Mouse (Mus musculus) kidney, postnatal 4 days (tissue): ENCODE measurements at regions not wholly inside any gene's neighbourhood (a gene's known extent, or its start where the extent isn't known, plus 50 kb on each side); places are given as distances from the start of the nearest gene placed in this dataset.
A peak's percentile ranks its signal among the peaks of the same experiment; 100 is the strongest.

Source experiments
- DNase-seq, 2 experiments: peaks; one replicate each; pipeline ENCODE4 v3.0.0; 2021; ENCODE audit warnings: mixed read lengths in 2 of 2

DNA sequence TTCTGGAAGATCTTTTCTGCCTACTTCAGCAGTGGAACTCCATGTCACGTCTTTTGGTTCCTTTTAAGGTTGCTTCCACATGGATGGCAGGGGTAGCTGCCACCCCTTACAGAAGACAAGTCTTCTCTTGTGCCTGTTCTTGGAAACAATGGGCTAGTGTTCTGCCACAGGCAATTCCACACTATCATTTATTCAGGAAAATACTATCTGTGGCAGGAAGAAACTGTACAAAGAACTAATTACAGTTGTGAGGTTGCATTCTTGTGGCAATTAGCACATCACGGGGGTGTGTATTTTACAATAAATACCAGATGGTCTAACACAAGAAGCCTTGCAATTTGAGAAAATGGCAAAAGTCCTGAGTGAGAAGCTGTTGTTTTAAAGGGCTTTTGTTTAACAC lies 489.8 kb downstream of the Ccdc50 start:
- DNase-seq: no peak

DNA sequence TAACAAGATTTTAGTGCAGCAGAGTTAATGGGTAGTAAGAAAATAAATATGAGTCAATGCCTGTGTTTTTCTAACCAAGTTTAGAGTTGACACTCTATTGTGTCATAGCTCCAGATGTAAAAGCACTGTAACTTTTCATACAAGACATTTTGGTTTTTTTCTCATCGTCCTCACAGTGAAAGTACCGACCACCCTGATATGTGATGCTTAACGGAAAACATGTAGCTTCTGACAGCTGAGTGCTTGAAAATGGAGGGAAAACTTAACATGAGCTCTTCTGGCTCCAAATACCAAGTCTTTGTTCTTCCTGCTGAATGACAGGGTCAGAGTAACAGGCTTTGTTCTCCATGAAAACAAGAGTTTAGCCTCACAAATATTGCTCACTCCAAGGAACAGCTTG lies 490.3 kb downstream of the Ccdc50 start:
- no peak for DNase-seq

DNA sequence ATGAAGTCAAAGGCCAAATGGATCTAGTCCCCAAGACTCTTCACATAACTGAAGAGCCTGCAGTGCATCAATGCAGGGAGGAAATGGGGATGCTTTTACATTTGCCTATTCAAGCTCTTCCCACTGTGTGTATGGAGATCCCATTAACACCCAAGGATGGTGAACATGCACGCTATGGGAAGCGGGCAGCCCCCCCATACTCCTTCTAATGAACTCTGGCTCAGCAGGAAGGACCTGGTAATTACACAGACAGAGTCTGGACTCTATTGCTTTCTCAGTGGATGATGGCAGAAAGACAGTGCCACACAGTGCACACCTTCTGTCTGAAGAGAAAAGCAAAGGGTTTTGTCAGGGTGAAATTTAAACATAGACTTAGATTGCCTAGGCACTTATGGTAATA lies 495.7 kb downstream of the Ccdc50 start:
- DNase-seq: no peak

DNA sequence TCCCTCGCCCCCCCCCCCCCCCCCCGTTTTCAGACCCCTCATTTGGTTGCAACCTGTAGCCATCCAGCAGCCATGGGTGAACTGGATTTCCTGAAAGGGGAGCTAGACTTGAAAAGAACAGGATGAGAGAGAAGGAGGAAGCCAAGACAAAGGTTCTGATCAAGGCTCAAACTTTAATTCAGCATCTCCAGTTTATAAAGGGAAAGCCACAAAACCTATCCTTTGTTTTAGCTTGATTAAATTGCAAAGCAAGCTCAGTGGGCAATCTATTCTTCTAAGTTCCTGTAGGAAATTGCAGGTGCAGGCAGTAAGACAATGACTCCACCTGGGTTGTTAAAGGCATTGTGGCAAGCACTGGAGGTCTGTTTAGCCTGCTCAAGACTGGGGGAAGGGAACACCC lies 517.4 kb downstream of the Ccdc50 start:
- no peak for DNase-seq

DNA sequence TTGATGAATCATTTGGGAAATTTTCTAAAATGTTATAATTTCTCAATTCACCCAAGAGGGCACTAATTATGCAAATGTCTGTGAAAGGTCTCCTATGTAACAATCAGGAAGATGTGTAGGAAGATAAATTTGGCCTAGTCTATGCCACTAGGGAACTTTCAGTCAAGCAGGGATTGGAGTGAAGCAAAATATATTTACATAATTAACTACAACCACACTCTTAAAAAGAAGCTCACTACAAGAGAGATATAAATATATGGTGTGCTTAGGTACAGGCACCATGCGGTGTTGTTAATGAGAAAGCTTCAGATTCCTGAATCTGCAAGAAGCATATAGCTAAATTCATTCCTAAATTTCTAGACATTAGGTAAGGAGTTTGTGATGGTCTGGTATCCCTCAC lies 526.8 kb downstream of the Ccdc50 start:
- DNase-seq: no peak

DNA sequence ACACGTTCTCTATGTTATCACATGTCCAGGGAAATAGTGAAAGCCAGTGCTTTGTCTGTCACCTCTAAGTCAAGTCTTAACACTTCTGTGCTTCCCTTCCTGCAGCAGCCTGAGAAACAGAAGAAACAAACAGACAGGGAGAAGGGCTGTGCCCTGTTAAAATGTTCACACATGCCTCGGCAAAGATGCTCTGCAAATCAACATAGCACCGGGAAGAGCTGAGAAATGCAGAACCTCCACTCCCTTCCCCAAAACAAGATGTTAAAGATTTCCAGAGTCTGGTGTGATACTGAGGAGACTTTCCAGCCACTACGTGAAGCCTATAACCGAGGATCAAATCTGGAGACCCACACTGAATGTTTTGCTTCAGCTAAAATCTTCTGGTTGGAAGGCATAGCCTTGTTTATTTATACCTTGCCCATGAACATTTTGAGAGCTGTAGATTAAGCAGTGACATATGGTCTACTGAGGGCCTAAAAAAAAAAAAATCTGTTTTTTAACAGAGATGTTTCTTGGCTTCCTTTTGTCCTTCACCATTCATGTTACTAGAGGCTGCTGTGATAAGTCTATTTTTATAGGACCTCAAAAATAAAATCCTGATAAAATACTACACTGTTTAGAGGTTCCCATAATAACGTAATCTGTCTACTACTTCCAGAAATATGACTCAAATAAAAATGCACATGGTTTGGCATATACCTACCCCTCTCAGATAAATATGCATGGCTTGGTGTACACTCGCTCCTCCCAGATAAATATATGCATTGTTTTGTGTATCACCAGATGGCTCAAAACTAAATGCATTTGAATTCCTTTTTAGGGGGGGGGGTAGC lies 537.1 kb downstream of the Ccdc50 start:
- DNase-seq: peak in 1 of 2 experiments; percentile 2

DNA sequence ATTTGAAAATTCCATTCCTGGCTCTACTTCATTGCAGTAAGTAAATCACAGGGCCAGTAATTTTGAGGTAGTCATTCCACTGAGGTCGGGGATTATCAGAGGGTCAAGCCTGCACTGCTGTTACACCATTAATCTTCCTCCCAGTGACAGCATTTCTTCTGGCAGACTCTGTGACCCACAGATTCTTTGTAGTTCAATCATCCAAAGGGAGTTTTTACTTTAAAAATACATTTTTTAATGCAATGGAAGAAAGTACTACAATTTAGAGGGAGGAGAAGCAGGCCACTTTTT lies 537.6 kb downstream of the Ccdc50 start:
- peak; percentile 8 to 9 for DNase-seq

DNA sequence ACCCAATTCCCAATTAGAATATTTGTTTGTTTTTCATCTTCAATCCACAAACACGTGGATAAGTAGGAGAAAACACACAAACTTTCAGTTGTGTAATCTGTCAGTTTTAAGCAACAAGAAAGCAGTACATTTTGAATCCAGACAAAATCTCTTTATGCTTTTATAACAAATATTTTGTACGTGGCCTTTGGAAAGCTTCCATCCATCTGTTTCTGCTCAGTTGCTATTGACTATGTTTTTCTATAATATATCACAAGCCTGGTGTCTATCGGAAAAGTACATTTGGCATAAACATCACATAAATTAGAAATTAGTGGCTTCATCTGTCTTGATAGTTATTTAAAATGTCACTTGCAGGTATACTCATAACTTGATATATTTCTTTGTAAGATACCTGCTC lies 560.6 kb downstream of the Ccdc50 start:
- DNase-seq: no peak

DNA sequence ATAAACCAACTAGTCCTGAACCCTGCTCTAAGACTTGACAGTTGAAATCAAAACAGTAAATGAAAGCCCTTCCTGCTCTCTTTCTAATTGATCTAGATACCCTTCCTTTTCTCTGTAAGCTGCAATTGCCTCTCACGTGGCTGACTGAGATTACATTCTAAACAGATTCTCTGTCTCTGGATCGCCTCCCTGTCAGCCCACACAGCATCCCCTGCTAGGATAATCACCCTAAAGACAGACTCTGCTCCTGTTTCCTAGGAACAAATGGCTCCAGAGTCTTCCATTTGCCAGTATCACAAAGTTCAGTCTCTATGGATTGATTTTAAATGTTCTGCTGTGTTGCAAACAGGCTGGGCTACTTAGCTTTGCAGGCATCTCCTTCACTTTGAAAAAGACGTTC lies 561.1 kb downstream of the Ccdc50 start:
- no peak for DNase-seq

DNA sequence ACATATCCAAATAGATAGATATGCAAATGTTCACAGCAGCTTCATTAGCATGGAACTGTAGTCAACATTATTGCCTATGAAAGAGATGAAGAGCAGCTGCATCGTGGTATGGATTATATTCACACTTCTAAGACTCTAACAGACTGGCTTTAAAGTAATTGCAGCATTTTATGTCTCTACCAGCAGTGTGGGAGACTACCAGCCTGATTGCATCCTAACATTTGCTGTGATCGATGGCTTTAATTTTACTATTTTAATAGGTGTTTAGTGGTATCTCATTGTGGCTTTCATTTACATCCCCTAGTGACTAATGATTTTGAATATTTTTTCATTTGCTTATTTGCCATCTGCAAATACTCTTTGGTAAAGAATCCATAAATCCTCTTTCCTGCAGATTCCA lies 574.1 kb downstream of the Ccdc50 start:
- DNase-seq: no peak

DNA sequence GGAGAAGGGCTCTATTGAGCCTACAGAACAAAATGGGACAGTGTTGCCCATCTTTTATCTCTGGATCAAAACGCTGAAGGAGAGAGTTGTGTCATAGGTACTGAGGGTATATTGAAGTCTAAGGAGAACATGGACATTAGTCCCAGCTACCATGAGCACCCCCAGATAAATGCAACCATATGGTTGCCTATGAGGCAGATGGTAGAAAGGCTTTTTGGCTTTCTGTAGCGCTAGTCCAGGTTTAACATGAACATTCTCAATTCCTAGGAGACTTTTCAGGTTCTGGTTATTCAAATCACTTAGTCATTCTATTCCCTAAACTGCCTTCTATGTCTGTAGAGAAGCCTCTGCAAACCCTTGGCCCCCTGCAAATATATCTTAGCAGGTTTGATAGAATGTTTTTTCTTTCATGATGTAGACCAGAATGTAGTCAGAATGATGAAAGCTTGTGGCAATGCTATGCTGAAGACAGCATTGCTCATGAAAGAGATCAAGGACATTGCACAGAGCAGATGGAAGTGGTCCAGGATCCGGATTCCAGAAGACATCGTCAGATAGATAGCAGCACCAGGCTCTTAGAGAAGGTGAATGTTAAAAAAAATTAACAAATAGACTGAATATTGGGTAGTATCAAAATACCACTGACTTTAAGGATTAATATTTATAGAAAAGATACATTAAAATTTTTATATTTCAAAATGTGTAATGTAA lies 590.2 kb downstream of the Ccdc50 start:
- no peak for DNase-seq

DNA sequence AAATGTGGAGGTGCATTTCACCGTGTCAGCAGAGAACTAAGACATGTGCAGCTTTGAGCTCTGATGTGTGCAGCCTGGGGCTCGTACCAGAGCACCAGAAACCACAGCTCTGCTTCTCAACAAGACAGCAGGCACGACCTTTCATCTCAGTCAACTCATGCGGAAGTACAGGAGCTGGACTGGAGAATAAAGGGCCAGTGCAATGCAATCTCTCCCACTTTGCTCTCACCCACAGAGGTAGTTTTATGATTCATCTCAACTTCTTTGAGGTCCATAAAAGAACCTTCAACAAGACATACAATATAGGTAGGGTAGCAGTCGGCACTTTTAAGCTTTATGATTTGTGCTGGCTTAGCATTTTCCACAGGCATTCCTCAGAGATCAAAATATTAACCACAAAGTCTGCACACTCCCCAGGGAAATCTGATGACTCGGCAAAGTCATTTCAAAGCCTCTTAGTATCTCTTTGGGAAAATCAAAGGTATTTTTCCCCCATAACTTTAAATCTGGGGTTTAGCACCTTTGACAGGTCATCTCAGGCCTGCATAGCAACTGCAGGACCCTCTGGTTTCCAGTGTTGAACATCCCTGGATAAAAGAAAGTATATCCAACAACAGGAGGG lies 626.7 kb downstream of the Ccdc50 start:
- DNase-seq: no peak

DNA sequence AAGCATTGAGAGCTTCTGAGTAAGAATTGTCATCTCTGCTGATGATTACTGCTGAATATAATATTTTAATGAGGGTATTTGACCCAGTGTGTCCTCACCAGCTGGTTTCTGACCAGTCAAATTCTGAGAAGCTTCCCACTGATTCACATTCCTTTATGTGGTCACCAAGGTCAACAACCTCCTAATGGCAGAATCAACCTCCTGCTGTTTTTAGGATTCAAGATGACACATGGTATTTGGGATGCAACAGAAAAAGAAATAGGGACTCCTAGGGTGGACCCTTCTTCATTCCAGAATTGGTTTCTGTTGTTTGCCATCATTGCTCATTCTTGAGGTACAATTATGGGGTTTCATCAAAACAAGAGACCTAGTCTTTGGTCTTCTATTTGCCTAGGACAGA lies 629.6 kb downstream of the Ccdc50 start:
- no peak for DNase-seq

DNA sequence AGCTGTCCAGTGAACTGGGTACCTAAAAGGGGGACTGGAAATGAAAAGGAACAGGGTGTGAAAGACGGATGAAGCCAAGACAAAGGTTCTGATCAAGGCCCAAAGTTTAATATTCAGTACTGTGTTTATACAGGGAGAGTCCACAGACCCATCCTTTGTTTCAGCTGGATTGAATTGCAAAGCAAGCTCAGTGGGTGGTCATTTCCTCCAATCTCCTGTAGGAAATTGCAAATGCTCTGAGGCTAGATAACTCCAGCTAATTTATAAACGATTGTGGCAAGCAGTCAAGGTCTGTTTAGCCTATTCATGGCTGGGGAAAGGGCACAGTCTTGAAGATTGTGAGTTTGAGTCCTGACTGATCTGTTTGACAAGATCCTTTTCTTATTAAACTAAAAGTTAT lies 650.3 kb downstream of the Ccdc50 start:
- no peak for DNase-seq

DNA sequence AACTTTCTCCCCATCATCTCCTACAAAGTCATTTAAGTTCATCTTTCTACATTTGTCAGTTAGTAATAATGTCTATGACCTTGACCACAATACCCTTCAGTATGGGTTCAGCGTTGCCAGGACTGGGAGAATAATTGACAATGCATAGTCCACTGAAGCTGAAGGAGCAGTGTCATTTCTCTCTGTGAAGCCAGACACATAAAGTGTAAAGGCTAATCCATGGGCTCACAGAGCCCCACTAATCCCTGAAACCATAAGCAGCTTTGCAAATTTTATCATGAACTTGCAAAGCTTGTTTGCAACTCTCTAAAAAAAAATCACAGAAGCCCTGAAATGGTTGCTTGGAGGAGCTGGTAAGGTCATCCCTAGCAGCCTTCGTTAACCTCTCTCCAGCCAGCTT lies 654.4 kb downstream of the Ccdc50 start:
- no peak for DNase-seq

DNA sequence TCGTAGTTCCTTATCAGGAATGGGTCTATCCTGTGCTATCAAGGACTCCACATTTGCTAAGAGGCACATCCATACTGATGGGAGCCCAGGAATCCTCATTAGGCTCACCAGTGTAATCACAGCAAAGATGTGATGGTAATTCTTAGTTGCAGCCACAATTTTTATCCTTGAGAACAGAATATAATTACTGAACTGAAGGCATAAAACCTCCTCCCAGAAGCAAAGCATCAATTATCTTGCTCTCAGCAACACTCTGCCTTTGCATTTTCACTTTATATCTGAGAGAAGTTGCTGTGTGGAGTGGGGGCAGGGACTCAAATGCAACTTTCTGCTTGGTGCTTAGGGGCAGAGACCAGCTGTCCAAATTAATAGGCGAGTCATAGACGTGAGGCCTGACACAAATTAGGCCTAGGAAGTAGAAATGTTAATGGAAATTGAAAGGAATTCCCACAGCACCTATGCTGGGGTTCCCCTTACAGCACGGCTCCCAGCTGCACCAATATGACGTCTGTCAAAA lies 676.2 kb downstream of the Ccdc50 start:
- no peak for DNase-seq

DNA sequence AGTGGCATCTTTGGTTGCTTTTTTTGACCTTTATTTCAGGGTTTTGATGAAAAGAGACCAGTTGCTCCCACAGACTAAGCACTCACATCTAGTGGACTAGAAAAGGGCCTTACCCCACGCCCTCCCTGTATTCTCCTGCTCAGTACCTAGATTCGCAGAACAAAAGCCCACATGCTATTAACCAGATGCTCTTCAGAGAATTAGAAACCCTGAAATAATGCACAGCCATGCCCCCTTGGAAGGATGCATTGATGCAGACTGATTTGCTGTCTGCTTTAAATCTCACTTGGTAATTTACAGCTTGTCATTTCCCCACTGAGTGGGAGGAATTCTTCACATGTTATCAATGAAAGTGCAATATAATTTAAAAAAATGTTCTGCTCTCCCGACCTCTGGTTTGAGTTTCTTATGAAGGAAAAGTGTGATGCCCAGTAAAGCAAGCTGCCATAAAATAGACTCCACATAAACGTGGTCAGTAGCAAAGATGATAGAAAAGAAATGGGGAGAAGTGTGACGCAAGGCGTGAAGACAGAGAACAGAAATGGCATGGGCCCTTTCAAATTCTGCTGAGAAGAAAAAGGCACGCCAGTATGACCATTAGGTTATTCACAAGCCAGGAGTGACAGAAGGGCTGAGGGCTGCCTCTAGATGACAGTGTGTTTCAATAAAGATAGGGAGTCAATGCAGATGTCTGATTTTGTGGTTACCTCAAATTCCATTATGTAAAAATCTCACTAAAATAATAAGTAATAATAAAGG lies 669.8 kb downstream of the Fgf12 start:
- DNase-seq: no peak

DNA sequence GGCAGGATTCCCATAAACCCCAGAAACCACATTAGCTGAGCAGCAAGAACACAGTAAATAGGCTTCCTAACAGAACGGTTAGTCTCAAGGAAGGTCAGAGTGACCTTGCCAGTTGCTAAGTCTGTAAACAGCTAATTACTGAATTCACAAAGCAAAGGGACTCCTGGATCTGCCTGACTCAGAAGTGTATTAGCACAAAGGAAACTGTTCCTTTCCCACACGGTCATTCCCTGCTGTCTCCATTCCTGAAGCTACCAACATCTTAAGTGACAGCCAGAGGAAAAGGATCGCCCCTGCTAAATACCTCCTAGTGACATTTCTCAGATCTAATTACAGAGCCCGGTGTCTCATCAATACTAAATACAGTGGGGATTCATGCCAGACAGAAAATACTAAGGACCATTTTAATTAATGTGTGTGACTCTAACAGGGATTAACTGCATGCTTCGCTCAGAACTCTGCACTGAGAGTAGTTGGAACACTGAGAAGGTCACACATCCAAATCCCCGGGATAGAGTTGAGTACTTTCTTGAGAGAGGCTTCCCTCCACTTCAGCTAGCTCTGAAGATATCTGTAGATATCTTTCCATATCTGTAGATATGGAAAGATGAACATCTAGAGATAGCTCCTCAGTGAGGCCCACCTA lies 663.3 kb downstream of the Fgf12 start:
- DNase-seq: no peak

DNA sequence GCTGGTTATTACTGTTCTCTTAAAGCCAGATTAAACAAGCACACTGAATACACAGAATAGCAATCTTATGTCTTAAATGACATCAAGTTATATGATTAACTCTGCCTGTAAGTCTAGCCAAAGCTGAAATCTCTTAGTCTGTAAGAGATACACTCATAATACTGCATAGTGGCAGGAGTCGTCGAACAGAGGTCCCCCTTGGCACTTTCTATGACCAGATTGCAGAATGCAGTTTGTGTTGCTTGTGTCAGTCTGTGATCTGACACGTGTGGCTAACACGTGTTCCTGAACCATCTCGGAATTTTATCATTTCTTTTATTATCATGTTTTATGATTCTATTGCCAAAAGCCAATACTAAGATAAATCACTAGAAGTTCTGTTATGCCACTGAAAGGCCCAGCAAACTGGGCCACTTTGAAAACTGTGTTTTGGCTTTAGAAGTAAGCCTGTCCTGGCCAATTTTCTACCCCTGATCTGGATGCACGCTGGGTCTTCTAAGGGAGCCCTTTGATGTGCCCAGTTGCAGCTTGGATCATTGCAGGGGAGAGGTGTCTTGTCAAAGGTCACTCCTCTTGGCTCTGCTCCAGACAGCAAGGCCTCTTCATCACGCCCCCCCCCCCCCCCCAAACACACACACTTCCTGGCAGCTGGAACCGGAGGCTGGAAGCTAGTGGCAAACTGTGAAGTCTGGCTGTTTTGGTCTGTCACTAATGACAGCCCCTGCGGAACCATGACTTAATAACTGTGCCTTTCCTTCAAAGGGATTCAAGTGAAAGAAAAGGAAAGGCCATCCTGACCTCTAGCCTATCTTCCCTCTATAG lies 648.4 kb downstream of the Fgf12 start:
- DNase-seq: peak; percentile 2 to 3

DNA sequence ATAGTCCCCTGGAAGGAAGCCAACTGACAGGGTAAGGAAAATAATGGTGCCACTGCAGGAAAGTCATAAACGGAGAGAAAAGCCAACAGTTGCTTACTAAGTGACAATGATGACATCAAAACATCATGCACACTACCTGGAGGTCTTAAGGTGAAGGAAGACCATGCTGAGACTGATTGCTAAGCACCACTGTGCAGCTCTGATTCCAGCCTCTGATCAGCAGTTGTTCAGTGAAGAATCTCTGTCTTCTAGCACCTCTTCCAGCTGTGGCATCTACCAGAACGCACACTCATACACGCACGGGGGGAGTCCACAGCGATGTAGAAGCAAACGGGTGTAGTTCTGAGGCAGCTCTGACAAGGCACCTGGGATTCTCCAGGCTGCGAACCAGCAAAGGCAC lies 647.8 kb downstream of the Fgf12 start:
- no peak for DNase-seq

DNA sequence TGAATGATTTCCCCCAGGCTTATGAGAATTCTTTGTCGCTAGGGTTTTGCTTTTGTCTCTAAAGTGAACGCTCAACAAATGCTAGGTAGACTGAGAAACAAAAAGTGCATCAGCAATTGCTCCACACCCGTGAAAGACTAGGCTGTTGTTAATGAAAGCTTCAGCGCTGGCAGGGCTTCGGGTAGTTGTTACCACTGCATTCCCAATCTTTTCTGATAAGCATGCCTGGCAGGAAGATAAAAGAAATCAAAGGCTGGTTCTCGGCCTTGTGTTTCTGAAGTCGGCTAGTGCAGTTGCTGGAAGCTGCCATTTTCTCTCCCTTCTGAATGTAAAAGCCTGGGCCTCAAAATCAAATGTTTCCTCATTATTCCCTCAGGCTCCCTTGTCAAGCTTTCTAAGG lies 647.0 kb downstream of the Fgf12 start:
- no peak for DNase-seq

DNA sequence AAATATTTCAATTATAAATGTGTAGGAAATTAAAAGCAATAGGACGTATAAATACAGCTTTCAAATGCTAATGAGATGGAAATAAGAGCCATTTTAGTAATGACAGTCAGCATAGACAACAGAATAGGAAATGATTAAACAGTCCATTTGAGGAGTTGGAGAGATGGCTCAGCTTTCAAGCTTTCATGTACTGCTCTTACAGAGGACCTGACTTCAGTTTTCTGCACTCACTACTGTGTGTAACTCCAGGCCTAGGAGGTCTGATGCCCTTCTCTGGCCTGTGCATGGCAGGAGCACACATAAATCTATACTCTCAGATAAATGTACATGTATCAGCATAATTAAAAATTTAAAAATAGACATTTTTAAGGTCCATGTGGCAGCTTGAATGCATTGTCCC lies 643.1 kb downstream of the Fgf12 start:
- DNase-seq: no peak
